Mouse (Mus musculus) limb, embryonic 13.5 days (tissue): ENCODE measurements around the gene C87436. TPM values are rescaled to one million over a fixed set of nuclear protein-coding genes. Genes with fewer than 3 reads are reported as not detected.

Source experiments
- ATAC-seq: fragments of 200-750 bp; cut with Nextera tagmentation; 2 replicates; pipeline ENCODE4 v1.8.0; 2017; ENCODE audit warnings: low read depth, moderate number of reproducible peaks, moderate TSS enrichment; ENCODE audit not compliant: low FRiP score
- H3K27ac ChIP-seq: fragments of 300-500 bp; sonication (generic); 2 replicates; pipeline ENCODE4 v1.5.1; 2015; ENCODE audit warnings: inconsistent platforms, mild to moderate bottlenecking, moderate library complexity
- H3K27me3 ChIP-seq: fragments of 300-500 bp; sonication (generic); 2 replicates; pipeline ENCODE4 v1.6.1; 2015; ENCODE audit warnings: mild to moderate bottlenecking, inconsistent platforms
- H3K36me3 ChIP-seq: fragments of 300-500 bp; sonication (generic); 2 replicates; pipeline ENCODE4 v1.6.1; 2015; ENCODE audit warnings: inconsistent platforms, mild to moderate bottlenecking, moderate library complexity
- H3K4me1 ChIP-seq: fragments of 300-500 bp; sonication (generic); 2 replicates; pipeline ENCODE4 v1.6.1; 2015; ENCODE audit warnings: inconsistent platforms
- H3K4me2 ChIP-seq: fragments of 300-500 bp; sonication (generic); replicated peaks from 2 replicates; pipeline ENCODE4 v1.6.1; 2015; ENCODE audit warnings: inconsistent platforms, mild to moderate bottlenecking, moderate library complexity
- H3K4me3 ChIP-seq: fragments of 300-500 bp; sonication (generic); 2 replicates; pipeline ENCODE4 v1.5.1; 2015; ENCODE audit warnings: moderate library complexity, mild to moderate bottlenecking, inconsistent platforms
- H3K9ac ChIP-seq: fragments of 300-500 bp; sonication (generic); 2 replicates; pipeline ENCODE4 v1.6.1; 2015; ENCODE audit warnings: mild to moderate bottlenecking, inconsistent platforms
- H3K9me3 ChIP-seq: fragments of 300-500 bp; sonication (generic); 2 replicates; pipeline ENCODE4 v1.6.1; 2016; ENCODE audit warnings: inconsistent platforms
- WGBS: fragments of 180-500 bp; shearing (Covaris S2); methylation state at CpG from one replicate; pipeline ENCODE4 v1.1.7; 2015; 5-methylcytosine and 5-hydroxymethylcytosine counted together
- polyA plus RNA-seq: library from polyadenylated mRNA; unstranded; fragments of >200 nt; fragmentation: Nextera tagmentation; extraction: Ambion mirVana; gene quantifications from 2 replicates; pipeline ENCODE4 v1.2.1, GENCODE M21; 2015

The C87436 gene
- polyA plus RNA-seq, 1 experiment from 2014 or later, result 25.2 TPM

- H3K9ac ChIP-seq, result peak overlapping the region; percentile 85
- H3K4me1 ChIP-seq, result peaks cover 8% of the 10 kb centered on the region
- under 1% methylated on average over 14 of the region's 14 CpGs for WGBS
- H3K9me3 ChIP-seq, result no peaks in the 10 kb centered on the region
- H3K4me2 ChIP-seq, result peak overlapping the region; percentile 84
- H3K36me3 ChIP-seq, result peaks cover 50% of the 10 kb centered on the region
- H3K4me3 ChIP-seq, result peak overlapping the region; percentile 92
- peak overlapping the region; percentile 91 for H3K27ac ChIP-seq
- H3K27me3 ChIP-seq, result no peaks in the 10 kb centered on the region
- ATAC-seq, result peak; percentile 71
Measured at GRCm38 (mm10) chr6:86437711-86438110, 463 bp upstream of the C87436 start.

GRCm38 (mm10) chr6:86439119-86439496, 934 bp downstream of the C87436 start:
- Histone ChIP-seq H3K4me1 (peaks cover 8% of the 10 kb centered on the region), H3K4me3 (peak overlapping the region; percentile 92), H3K36me3 (peaks cover 48% of the 10 kb centered on the region), H3K9ac (peak overlapping the region; percentile 85), H3K9me3 (no peaks in the 10 kb centered on the region), H3K27ac (peak overlapping the region; percentile 91), H3K4me2 (peak overlapping the region; percentile 84), H3K27me3 (no peaks in the 10 kb centered on the region)
- no peak for ATAC-seq
- 4% methylated on average over 13 of the region's 13 CpGs for WGBS

GRCm38 (mm10) chr6:86439531-86439930, 1.4 kb downstream of the C87436 start:
- no peak for ATAC-seq
- Histone ChIP-seq H3K36me3 (peaks cover 48% of the 10 kb centered on the region), H3K4me1 (peaks cover 8% of the 10 kb centered on the region), H3K9me3 (no peaks in the 10 kb centered on the region), H3K4me3 (peak overlapping the region; percentile 92), H3K4me2 (peak overlapping the region; percentile 84), H3K9ac (peak overlapping the region; percentile 85; the same call in 1 of the 2 replicates), H3K27ac (no peak overlapping the region), H3K27me3 (no peaks in the 10 kb centered on the region)
- 90% methylated on average over 1 of the region's 1 CpGs for WGBS

- H3K9ac ChIP-seq, result no peak overlapping the region
- ATAC-seq, result no peak
- 94% methylated on average over 10 of the region's 10 CpGs for WGBS
- H3K4me1 ChIP-seq, result peaks cover 8% of the 10 kb centered on the region
- H3K36me3 ChIP-seq, result peaks cover 42% of the 10 kb centered on the region
- H3K9me3 ChIP-seq, result no peaks in the 10 kb centered on the region
- H3K4me3 ChIP-seq, result no peak overlapping the region
- no peak overlapping the region for H3K27ac ChIP-seq
- H3K4me2 ChIP-seq, result no peak overlapping the region
- H3K27me3 ChIP-seq, result no peaks in the 10 kb centered on the region
Measured at GRCm38 (mm10) chr6:86441571-86441970, 3.4 kb downstream of the C87436 start.

GRCm38 (mm10) chr6:86445551-86445950, 7.4 kb downstream of the C87436 start:
- Histone ChIP-seq H3K36me3 (peaks cover 67% of the 10 kb centered on the region), H3K4me3 (no peak overlapping the region), H3K9ac (no peak overlapping the region), H3K27ac (no peak overlapping the region), H3K4me1 (no peaks in the 10 kb centered on the region), H3K9me3 (no peaks in the 10 kb centered on the region), H3K27me3 (no peaks in the 10 kb centered on the region), H3K4me2 (no peak overlapping the region)
- no peak for ATAC-seq
- 94% methylated on average over 18 of the region's 18 CpGs for WGBS

- Histone ChIP-seq H3K27ac (no peak overlapping the region), H3K4me1 (no peaks in the 10 kb centered on the region), H3K27me3 (no peaks in the 10 kb centered on the region), H3K4me2 (no peak overlapping the region), H3K9ac (no peak overlapping the region), H3K9me3 (no peaks in the 10 kb centered on the region), H3K36me3 (peaks cover 69% of the 10 kb centered on the region), H3K4me3 (no peak overlapping the region)
- 77% methylated on average over 1 of the region's 1 CpGs for WGBS
- ATAC-seq, result no peak
Measured at GRCm38 (mm10) chr6:86446927-86447568, 8.9 kb downstream of the C87436 start.

GRCm38 (mm10) chr6:86456727-86457126, 18.6 kb downstream of the C87436 start:
- Histone ChIP-seq H3K9ac (no peak overlapping the region), H3K4me3 (no peak overlapping the region), H3K9me3 (no peaks in the 10 kb centered on the region), H3K4me1 (no peaks in the 10 kb centered on the region), H3K36me3 (peaks cover 73% of the 10 kb centered on the region), H3K27me3 (no peaks in the 10 kb centered on the region), H3K27ac (no peak overlapping the region), H3K4me2 (no peak overlapping the region)
- 79% methylated on average over 3 of the region's 3 CpGs for WGBS
- ATAC-seq, result no peak

- Histone ChIP-seq H3K27ac (no peak overlapping the region), H3K27me3 (no peaks in the 10 kb centered on the region), H3K4me2 (no peak overlapping the region), H3K9ac (no peak overlapping the region), H3K4me3 (no peak overlapping the region), H3K9me3 (no peaks in the 10 kb centered on the region), H3K36me3 (peaks cover 72% of the 10 kb centered on the region), H3K4me1 (no peaks in the 10 kb centered on the region)
- WGBS, result 90% methylated on average over 3 of the region's 3 CpGs
- no peak for ATAC-seq
Measured at GRCm38 (mm10) chr6:86463079-86463478, 24.9 kb downstream of the C87436 start.

- Histone ChIP-seq H3K9me3 (no peaks in the 10 kb centered on the region), H3K4me3 (peak overlapping the region; percentile 44), H3K36me3 (peaks cover 31% of the 10 kb centered on the region), H3K9ac (peak overlapping the region; percentile 71; the same call in 1 of the 2 replicates), H3K4me1 (peaks cover 18% of the 10 kb centered on the region), H3K4me2 (peak overlapping the region; percentile 76), H3K27ac (peak overlapping the region; percentile 84; the same call in 1 of the 2 replicates), H3K27me3 (no peaks in the 10 kb centered on the region)
- 91% methylated on average over 3 of the region's 3 CpGs for WGBS
- no peak for ATAC-seq
Measured at GRCm38 (mm10) chr6:86471317-86471716, 33.1 kb downstream of the C87436 start.

GRCm38 (mm10) chr6:86471760-86472099, 33.6 kb downstream of the C87436 start:
- ATAC-seq, result no peak; the same call in 1 of the 2 replicates
- H3K36me3 ChIP-seq, result peaks cover 28% of the 10 kb centered on the region
- 23% methylated on average over 9 of the region's 9 CpGs for WGBS
- no peaks in the 10 kb centered on the region for H3K27me3 ChIP-seq
- H3K4me3 ChIP-seq, result peak overlapping the region; percentile 44
- peak overlapping the region; percentile 76 for H3K4me2 ChIP-seq
- H3K4me1 ChIP-seq, result peaks cover 18% of the 10 kb centered on the region
- peak overlapping the region; percentile 84 for H3K27ac ChIP-seq
- no peaks in the 10 kb centered on the region for H3K9me3 ChIP-seq
- H3K9ac ChIP-seq, result peak overlapping the region; percentile 71

GRCm38 (mm10) chr6:86472100-86472955, 34.2 kb downstream of the C87436 start:
- H3K27me3 ChIP-seq, result no peaks in the 10 kb centered on the region
- H3K9me3 ChIP-seq, result no peaks in the 10 kb centered on the region
- peak overlapping the region; percentile 91 for H3K27ac ChIP-seq
- peak overlapping the region; percentile 44 for H3K4me3 ChIP-seq
- peaks cover 25% of the 10 kb centered on the region for H3K36me3 ChIP-seq
- WGBS, result under 1% methylated on average over 56 of the region's 56 CpGs
- peak; percentile 95 for ATAC-seq
- H3K4me2 ChIP-seq, result peak overlapping the region; percentile 76
- H3K9ac ChIP-seq, result peak overlapping the region; percentile 71
- peaks cover 19% of the 10 kb centered on the region for H3K4me1 ChIP-seq

GRCm38 (mm10) chr6:86473077-86473476, 34.9 kb downstream of the C87436 start:
- H3K9me3 ChIP-seq, result no peaks in the 10 kb centered on the region
- peaks cover 17% of the 10 kb centered on the region for H3K36me3 ChIP-seq
- H3K4me1 ChIP-seq, result peaks cover 26% of the 10 kb centered on the region
- peak overlapping the region; percentile 60 for H3K9ac ChIP-seq
- H3K27ac ChIP-seq, result peak overlapping the region; percentile 91
- no peak for ATAC-seq
- H3K27me3 ChIP-seq, result no peaks in the 10 kb centered on the region
- 69% methylated on average over 7 of the region's 7 CpGs for WGBS
- peak overlapping the region; percentile 44 for H3K4me3 ChIP-seq
- H3K4me2 ChIP-seq, result peak overlapping the region; percentile 68
